ENCODE assay signal across 9 mouse cellular contexts in the genomic region with DNA sequence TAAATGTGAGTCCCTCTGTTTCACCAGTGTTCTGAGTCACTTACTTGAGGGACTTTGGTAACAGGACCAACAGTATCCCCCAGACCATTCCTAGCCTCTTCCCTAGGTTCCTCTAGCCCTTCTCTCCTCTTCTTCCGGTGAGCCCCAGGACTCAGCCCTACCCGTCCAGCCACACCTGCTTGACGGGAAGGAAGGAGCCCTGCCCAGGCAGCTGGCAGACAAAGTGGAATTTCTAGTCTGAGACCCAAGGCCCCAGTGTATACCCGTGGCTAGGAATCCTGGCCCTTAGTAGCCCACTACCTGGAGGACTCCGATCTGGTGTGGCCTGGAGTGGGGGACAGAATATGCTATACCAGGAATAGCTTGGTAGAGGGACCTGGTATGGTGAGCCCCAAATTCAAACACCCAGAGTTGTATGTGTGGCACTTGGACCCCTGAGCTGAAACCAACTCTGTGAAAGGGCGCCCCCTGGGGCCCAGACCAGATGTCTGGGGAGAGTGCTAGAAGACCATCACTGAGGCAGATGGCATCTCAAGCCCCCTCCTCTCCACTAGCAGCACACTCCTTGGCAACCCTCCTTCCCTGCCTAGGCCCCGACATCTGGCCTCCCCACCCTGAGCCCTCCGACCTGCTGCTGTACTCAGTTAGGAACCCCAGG. TPM values are rescaled to one million over a fixed set of nuclear protein-coding genes. Genes with fewer than 3 reads are reported as not detected.
DNase-seq lines count a peak whose midpoint lies in the region; ATAC-seq and TF ChIP-seq lines count a peak whose summit lies in the region.
"Had no signal": no experiment of that assay in that cellular context is flagged by ENCODE, and none has a peak within 500 bp of the region (broad histone marks: within the 10 kb centered on the region; RNA-seq: fewer than 3 reads in every experiment).

No protein-coding gene starts in this region.

- DNase-seq in kidney, postnatal 0 days (ENCODE audit: low spot score): no peak
- DNase-seq in kidney, adult 11 months: no peak
- DNase-seq in G1E (ENCODE audit: low spot score): peak; percentile 31
- DNase-seq in intestine, embryonic 14.5 days (ENCODE audit: low spot score): no peak
- DNase-seq in layer of hippocampus, postnatal 14 days (ENCODE audit: low spot score in 2 of 2): no peak
- DNase-seq: right cerebral cortex, postnatal 4 days had no signal

- H3K4me1 ChIP-seq in kidney, postnatal 0 days (replicated peaks; ENCODE audit: insufficient read depth, low read length): no peaks in the 10 kb centered on the region
- H3K4me1 ChIP-seq in G1E (ENCODE audit: insufficient read depth, low read depth, low read length): peaks cover 43% of the 10 kb centered on the region
- H3K4me1 ChIP-seq in intestine, embryonic 14.5 days (replicated peaks; ENCODE audit: control insufficient read depth, insufficient read depth, low read length): no peaks in the 10 kb centered on the region
- no peaks in the 10 kb centered on the region for H3K4me1 ChIP-seq in midbrain, embryonic 15.5 days
- 0 out of 2 replicates have a peak, but pooled peaks cover 4% of the 10 kb centered on the region for H3K4me1 ChIP-seq in heart, embryonic 11.5 days (ENCODE audit: control insufficient read depth, insufficient read depth, low read length)

- no peak overlapping the region for H3K9ac ChIP-seq in kidney, postnatal 0 days (ENCODE audit: low read depth, low read length)
- H3K9ac ChIP-seq in intestine, embryonic 14.5 days (ENCODE audit: low read length): no peak overlapping the region
- no peak overlapping the region for H3K9ac ChIP-seq in midbrain, embryonic 15.5 days
- H3K9ac ChIP-seq in heart, embryonic 11.5 days (ENCODE audit: low read depth, low read length): no peak overlapping the region

- TF ChIP-seq CTCF in kidney, postnatal 0 days (IDR thresholded peaks at IDR 0.05; ENCODE audit: low read depth): peak; percentile 45; the same call in 1 of the 2 replicates
- peak; percentile 65 for TF ChIP-seq CTCF in G1E (IDR thresholded peaks at IDR 0.05; ENCODE audit: low read depth, low read length)

- no peak overlapping the region for H3K4me2 ChIP-seq in kidney, postnatal 0 days (ENCODE audit: low read length)
- no peak overlapping the region for H3K4me2 ChIP-seq in intestine, embryonic 14.5 days (ENCODE audit: low read length)
- no peak overlapping the region for H3K4me2 ChIP-seq in midbrain, embryonic 15.5 days
- no peak overlapping the region for H3K4me2 ChIP-seq in heart, embryonic 11.5 days

- H3K27ac ChIP-seq in kidney, postnatal 0 days: no peak overlapping the region
- no peak overlapping the region for H3K27ac ChIP-seq in intestine, embryonic 14.5 days (ENCODE audit: low read depth)
- no peak overlapping the region for H3K27ac ChIP-seq in midbrain, embryonic 15.5 days
- no peak overlapping the region for H3K27ac ChIP-seq in heart, embryonic 11.5 days (ENCODE audit: low read depth, low read length)

- H3K27me3 ChIP-seq in kidney, postnatal 0 days (ENCODE audit: insufficient read depth, low read length): no peaks in the 10 kb centered on the region
- no peaks in the 10 kb centered on the region for H3K27me3 ChIP-seq in G1E (ENCODE audit: insufficient read depth, low read length)
- no peaks in the 10 kb centered on the region for H3K27me3 ChIP-seq in intestine, embryonic 14.5 days (replicated peaks; ENCODE audit: control insufficient read depth, insufficient read depth, low read length)
- no peaks in the 10 kb centered on the region for H3K27me3 ChIP-seq in midbrain, embryonic 15.5 days (replicated peaks)
- H3K27me3 ChIP-seq in heart, embryonic 11.5 days (ENCODE audit: control insufficient read depth, insufficient read depth, low read length): no peaks in the 10 kb centered on the region

- no peaks in the 10 kb centered on the region for H3K9me3 ChIP-seq in kidney, postnatal 0 days (replicated peaks; ENCODE audit: low read length)
- H3K9me3 ChIP-seq in G1E (replicated peaks): no peaks in the 10 kb centered on the region
- H3K9me3 ChIP-seq in intestine, embryonic 14.5 days (ENCODE audit: control insufficient read depth, low read length): no peaks in the 10 kb centered on the region
- no peaks in the 10 kb centered on the region for H3K9me3 ChIP-seq in midbrain, embryonic 15.5 days
- H3K9me3 ChIP-seq in heart, embryonic 11.5 days (replicated peaks; ENCODE audit: control insufficient read depth, low read length): no peaks in the 10 kb centered on the region

- 0 out of 2 replicates have a peak, but pooled peaks have one; percentile 18 for ATAC-seq in kidney, postnatal 0 days (replicated peaks; ENCODE audit: low FRiP score, low read depth)
- ATAC-seq in G1E (ENCODE audit: extremely low read depth, insufficient number of reproducible peaks, low FRiP score, poor library complexity, severe bottlenecking): no peak
- 0 out of 2 replicates have a peak, but pooled peaks have one; percentile 16 for ATAC-seq in intestine, embryonic 14.5 days (replicated peaks; ENCODE audit: low FRiP score, low TSS enrichment, low read depth)
- 0 out of 2 replicates have a peak, but pooled peaks have one; percentile 37 for ATAC-seq in midbrain, embryonic 15.5 days (replicated peaks)
- ATAC-seq in heart, embryonic 11.5 days (replicated peaks; ENCODE audit: insufficient number of reproducible peaks, low FRiP score, low TSS enrichment): no peak
- no peak for ATAC-seq in frontal cortex, adult (ENCODE audit: low TSS enrichment)

- no peaks in the 10 kb centered on the region for H3K36me3 ChIP-seq in kidney, postnatal 0 days (ENCODE audit: insufficient read depth, low read length)
- H3K36me3 ChIP-seq in G1E (replicated peaks): peaks cover 45% of the 10 kb centered on the region
- no peaks in the 10 kb centered on the region for H3K36me3 ChIP-seq in intestine, embryonic 14.5 days (ENCODE audit: control insufficient read depth, insufficient read depth, low read length)
- no peaks in the 10 kb centered on the region for H3K36me3 ChIP-seq in midbrain, embryonic 15.5 days (replicated peaks)
- H3K36me3 ChIP-seq in heart, embryonic 11.5 days (ENCODE audit: control insufficient read depth, insufficient read depth, low read length): no peaks in the 10 kb centered on the region

- no peak overlapping the region for H3K4me3 ChIP-seq in kidney, postnatal 0 days (replicated peaks; ENCODE audit: low read depth, low read length)
- no peak overlapping the region for H3K4me3 ChIP-seq in G1E (ENCODE audit: low read depth, low read length)
- H3K4me3 ChIP-seq in intestine, embryonic 14.5 days (ENCODE audit: low read depth, low read length): no peak overlapping the region
- H3K4me3 ChIP-seq in midbrain, embryonic 15.5 days: no peak overlapping the region
- H3K4me3 ChIP-seq in heart, embryonic 11.5 days (ENCODE audit: low read depth, low read length): no peak overlapping the region

- WGBS in kidney, postnatal 0 days: 73% methylated on average over 8 of the region's 8 CpGs
- WGBS in intestine, embryonic 14.5 days: 73% methylated on average over 8 of the region's 8 CpGs
- WGBS in midbrain, embryonic 15.5 days: 78% methylated on average over 8 of the region's 8 CpGs
- WGBS in heart, embryonic 11.5 days (ENCODE audit: insufficient replicate concordance): 70% methylated on average over 8 of the region's 8 CpGs

RNA-seq across cellular contexts. Expression of gene Ttc39a, which starts 13.8 kb away (rescaled TPM):
- polyA plus RNA-seq in kidney, postnatal 0 days (2015; fragmentation: Nextera tagmentation; extraction: Ambion mirVana): 2.6 and 3.0 TPM in 2 replicates
- total RNA-seq in G1E (2014; fragmentation: Nextera tagmentation): 38.9 and 50.2 TPM in 2 replicates
- total RNA-seq in G1E (2017): 40.4 and 48.0 TPM in 2 replicates
- polyA plus RNA-seq in G1E (2012): 28.9 and 30.9 TPM in 2 replicates
- polyA plus RNA-seq in intestine, embryonic 14.5 days (2014; fragmentation: Nextera tagmentation; extraction: Ambion mirVana): 11.9 and 14.7 TPM in 2 replicates
- polyA plus RNA-seq in midbrain, embryonic 15.5 days (2015; fragmentation: Nextera tagmentation; extraction: Ambion mirVana): 2.0 and 2.4 TPM in 2 replicates
- polyA plus RNA-seq in heart, embryonic 11.5 days (2014; fragmentation: Nextera tagmentation; extraction: Ambion mirVana): 10.8 and 11.4 TPM in 2 replicates
- total RNA-seq in layer of hippocampus, postnatal 14 days (2021): 1 to 10 TPM; 1.4 to 2.4 TPM

Comparison
In these comparisons a context has a peak if more than half of its experiments do, and no peak if none do; other contexts are left out.
1. ATAC-seq: peak in kidney, postnatal 0 days (single experiment), intestine, embryonic 14.5 days (single experiment) and midbrain, embryonic 15.5 days (single experiment); none in G1E (single experiment), heart, embryonic 11.5 days (single experiment) and frontal cortex, adult (single experiment).